Mouse (Mus musculus): Measurements from ENCODE around the gene Slc7a6os.
A peak's percentile ranks its signal among the peaks of the same experiment; 100 is the strongest.
"Not testable (repeated sequence)": the region's sequence is repeated elsewhere in the genome, so short reads cannot be mapped to it uniquely, and the experiment has no call there.

The Slc7a6os gene

GRCm38 (mm10) chr8:106210821-106211345, at the start of gene Slc7a6os, which contains the start of gene Prmt7:
TSS of gene Slc7a6os (minus strand) at chr8:106210935.
TSS of gene Prmt7 (plus strand) at chr8:106210936.
- DNase-seq (ENCODE audit: low read depth) = peak; percentile 91

- no peak for DNase-seq (ENCODE audit: low read depth)
Measured at GRCm38 (mm10) chr8:106259579-106260255, 49.0 kb upstream of the Slc7a6os start.

- DNase-seq (ENCODE audit: low read depth) = no peak
Measured at GRCm38 (mm10) chr8:106258169-106258568, 47.4 kb upstream of the Slc7a6os start.

GRCm38 (mm10) chr8:106250186-106250585, 39.5 kb upstream of the Slc7a6os start:
- no peak for DNase-seq (ENCODE audit: low read depth)

- DNase-seq (ENCODE audit: low read depth) = no peak
Measured at GRCm38 (mm10) chr8:106237106-106237505, 26.4 kb upstream of the Slc7a6os start.

GRCm38 (mm10) chr8:106234567-106235261, 24.0 kb upstream of the Slc7a6os start:
- DNase-seq (ENCODE audit: low read depth) = no peak

DNA sequence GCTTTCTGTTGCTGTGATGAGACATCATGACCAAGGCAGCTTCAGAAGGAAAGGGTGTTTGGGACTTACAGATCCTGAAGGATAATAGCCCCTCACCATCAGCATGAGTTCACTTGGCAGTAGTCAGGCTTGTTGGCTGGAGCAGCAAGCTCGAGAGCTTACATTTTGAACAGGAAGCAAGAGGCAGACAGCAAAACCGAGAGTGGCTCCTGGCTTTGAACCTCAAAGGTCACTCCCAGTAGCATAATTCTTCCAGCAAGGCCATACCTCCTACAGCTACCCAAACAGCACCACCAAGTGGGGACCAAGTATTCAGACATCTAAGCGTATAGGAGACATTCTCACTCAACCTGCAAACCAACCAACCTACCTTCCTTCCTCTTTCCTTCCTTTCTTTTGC, 22.0 kb upstream of the Slc7a6os start:
- DNase-seq (ENCODE audit: low read depth) = no peak

GRCm38 (mm10) chr8:106231536-106231935, 20.8 kb upstream of the Slc7a6os start:
- no peak for DNase-seq (ENCODE audit: low read depth)

DNA sequence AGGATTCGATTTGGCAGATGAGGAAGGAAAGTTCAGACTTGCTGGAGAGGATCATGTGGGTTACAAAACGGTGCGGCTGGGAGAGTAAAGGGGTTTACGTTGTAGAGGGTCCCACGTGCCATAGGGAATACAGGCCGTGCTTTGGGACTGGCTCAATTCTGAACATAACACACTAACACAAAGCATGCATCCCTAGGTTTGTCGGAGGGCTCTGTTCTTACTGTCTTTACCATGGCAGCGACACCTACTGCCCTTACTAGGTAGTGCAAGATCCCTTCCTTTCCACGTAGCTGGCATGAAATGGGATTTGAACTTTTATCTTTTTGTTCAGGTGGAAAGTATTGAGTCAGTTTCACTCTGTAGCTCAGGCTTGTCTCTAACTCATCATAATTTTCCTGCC, 15.9 kb upstream of the Slc7a6os start:
- peak; percentile 40 for DNase-seq (ENCODE audit: low read depth)

DNA sequence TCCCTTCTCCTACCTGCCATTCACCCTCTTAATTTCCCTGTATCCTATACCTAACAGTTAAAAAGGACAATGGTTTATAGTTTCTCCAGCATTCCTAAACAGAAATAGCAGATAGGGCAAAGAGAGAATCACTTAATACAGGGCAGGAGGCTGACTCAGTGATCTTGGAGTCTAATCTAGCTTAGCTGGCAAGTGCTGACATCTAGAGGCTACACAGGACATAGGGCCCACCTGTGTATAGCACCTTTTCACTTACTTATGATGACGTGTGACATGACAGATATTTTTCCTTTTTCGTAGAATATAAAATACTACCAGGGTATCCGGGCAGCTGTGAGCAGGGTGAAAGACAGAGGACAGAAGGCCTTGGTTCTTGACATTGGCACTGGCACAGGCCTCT, 8.9 kb upstream of the Slc7a6os start:
- no peak for DNase-seq (ENCODE audit: low read depth)

DNA sequence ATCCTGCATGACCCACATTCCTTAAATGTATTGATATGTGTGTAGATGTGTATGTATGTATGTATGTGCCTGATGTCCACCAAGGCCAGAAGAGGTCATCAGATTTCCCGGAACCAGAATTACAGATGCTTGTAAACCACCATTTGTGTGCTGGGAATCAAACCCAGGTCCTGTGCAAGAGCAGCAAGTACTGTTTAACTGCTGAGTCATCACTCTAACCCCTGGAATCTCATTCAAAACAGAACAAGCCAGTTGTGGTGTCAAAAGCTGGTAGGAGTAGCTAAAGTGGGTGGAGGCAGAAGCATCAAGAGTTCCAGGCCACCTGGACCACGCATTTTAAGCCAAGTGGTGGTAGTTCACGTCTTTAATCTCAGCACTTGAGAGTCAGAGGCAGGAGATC, 3.2 kb upstream of the Slc7a6os start:
- no peak for DNase-seq (ENCODE audit: low read depth)

DNA sequence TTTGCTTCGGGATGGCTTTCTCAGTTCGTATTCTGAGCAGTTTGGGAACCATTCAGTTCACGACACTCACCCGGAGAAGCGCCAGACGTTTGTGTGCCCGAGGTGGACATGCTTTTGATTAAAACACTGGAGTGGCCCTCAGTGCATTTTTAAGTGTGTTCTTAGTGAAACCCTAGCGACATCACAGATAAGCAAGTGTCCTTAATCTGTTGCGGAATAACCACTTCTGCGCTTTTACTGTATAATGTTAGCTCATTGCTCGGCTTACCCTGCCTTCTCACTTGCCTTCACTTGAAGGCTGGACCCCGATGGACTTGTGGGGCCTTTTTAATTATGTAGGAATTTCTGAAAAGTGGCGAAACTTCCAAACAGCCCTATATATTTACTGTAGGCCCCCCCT, 686 bp upstream of the Slc7a6os start:
- DNase-seq (ENCODE audit: low read depth) = no peak

GRCm38 (mm10) chr8:106210035-106210731, 552 bp downstream of the Slc7a6os start:
- no peak for DNase-seq (ENCODE audit: low read depth)

DNA sequence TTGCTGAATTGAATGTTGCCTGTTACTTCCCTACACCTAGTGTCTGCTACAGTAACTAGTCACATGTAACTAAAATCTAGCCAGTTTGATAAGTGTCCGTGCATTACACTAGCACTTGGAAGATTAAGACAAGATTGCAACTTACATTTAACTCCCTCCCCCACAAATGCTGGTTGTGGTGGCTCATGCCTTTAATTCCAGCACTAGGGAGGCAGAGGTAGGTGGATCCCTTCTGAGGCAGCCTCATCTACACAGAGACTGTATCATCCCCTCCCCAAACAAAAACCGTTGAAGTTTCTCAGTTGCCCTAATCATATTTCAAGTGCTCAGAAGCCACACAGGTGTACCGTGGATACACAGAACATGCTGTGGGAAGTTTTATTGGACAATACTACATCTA, 11.1 kb downstream of the Slc7a6os start:
- DNase-seq (ENCODE audit: low read depth) = not testable (repeated sequence)

GRCm38 (mm10) chr8:106198741-106199140, 12.0 kb downstream of the Slc7a6os start:
- peak; percentile 43 for DNase-seq (ENCODE audit: low read depth)

DNA sequence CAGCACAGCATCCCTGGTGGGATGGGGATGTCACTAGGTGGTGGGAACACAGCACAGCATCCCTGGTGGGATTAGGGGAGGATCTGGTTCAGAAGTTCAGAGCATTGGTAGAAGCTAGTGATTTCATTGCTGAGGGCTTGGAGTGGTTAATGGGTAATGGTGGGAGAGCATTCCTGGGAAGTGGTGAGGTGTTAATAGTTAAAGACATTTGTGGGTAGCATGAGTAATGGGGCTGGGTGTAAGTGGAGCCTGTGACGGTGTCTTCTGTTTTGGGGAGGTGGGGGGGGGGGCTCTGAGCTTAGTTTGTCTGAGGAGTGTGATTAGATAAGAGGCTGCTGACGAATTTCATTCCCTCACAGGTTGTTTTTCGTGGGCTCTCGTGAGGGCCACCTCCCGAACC, 16.7 kb downstream of the Slc7a6os start:
- no peak for DNase-seq (ENCODE audit: low read depth)

DNA sequence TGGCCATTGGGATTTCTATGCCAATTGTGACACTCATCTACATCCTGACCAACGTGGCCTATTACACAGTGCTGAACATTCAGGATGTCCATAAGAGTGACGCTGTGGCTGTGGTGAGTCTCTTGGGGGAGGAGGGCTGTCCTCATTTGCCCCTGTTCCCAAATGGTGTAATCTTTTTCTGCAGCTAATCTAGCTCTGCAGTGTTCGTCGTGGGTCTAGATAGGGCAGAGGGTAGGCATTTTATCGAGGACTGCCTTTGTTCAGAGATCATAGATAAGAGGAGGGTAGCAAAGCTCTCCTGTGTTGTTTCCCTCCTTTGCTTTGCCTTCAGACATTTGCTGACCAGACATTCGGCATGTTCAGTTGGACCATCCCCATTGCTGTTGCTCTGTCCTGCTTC, 17.6 kb downstream of the Slc7a6os start:
- DNase-seq (ENCODE audit: low read depth) = no peak

DNA sequence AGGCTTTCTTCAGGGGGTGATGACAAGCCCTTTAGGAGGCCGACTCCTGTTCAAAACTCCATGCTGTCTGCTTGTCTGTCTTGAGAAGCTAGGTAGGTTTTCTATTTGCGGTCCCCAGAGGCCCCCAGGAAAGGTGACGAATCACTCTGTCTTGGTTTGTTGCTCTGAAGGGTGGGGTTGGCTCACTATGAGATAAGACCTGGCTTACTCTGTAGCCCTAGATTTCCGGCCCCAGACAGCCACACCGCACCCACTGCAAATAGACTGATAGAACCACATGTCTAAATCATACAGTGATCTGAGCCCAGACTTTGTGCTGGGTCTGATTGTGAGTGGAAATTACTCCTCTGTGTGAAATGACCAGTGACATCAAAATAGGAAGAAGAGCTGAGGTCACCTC, 19.1 kb downstream of the Slc7a6os start:
- no peak for DNase-seq (ENCODE audit: low read depth)

- no peak for DNase-seq (ENCODE audit: low read depth)
Measured at GRCm38 (mm10) chr8:106189162-106189561, 21.6 kb downstream of the Slc7a6os start.

DNA sequence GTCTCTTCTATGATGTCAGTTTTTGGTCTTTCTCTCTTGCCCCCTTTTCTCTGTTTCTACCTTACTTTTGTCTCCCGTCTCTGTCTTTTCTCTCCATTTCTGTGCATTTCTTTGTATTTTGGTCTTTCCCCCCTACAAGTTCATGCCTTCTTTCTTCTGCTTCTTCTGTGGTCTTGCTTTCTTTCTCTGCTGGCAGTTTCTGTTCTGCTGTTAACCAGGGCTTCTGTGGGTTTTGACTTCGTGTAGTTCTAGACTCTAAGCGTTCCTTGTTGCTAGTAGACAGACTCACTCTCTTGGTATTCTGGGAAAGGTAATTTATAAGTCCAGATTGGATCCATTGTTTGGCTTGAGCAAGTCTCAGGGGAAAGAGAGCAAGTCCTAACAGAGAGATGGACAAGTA, 24.3 kb downstream of the Slc7a6os start:
- no peak for DNase-seq (ENCODE audit: low read depth)

DNA sequence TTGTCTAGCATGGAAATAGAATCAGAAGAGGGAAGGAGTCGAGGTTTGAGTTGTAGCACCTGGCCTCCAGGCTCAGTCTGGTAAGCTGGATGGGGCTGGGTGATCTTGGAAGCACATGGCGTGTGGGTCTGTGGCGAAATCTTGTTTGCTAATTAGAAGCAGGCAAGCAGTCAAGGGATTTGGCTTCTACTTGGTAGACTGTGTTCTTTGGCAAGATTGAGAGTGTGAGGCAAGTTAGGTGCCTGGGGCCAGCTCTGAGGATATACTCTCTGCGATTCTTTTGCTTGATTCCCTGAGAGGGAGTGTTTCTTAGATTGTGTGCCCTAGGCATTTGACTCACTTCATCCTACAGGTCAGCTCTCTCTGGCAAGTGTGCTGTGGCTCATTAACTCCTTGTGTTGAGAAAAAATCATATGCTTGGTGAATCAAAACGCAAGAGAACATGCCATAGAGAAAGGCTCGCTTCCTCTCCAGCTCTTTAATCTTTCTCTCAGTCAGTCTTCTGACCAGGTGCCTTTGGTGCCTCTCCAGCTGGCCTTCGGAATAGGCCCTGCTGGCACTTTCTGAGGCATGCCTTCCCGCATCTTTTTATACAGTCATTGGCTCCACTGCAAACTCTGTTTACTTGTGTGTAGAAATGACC, 25.0 kb downstream of the Slc7a6os start:
- no peak for DNase-seq (ENCODE audit: low read depth)

GRCm38 (mm10) chr8:106178428-106178827, 32.3 kb downstream of the Slc7a6os start:
- no peak for DNase-seq (ENCODE audit: low read depth)
